Mouse (Mus musculus) layer of hippocampus, adult 18-20 months (tissue): Measurements from ENCODE around the gene Plce1. TPM values are rescaled to one million over a fixed set of nuclear protein-coding genes. Genes with fewer than 3 reads are reported as not detected.

ENCODE experiments used
- DNase-seq, 2 experiments: peaks; one replicate each; pipeline ENCODE4 v3.0.0; 2022; ENCODE audit warnings: low spot score in 2 of 2
- long read RNA-seq: library from polyadenylated mRNA; stranded (forward); transcript quantifications from one replicate; pipeline ENCODE4 v2.0.0, GENCODE M21; 2021
- total RNA-seq, 2 experiments: library from RNA; stranded (reverse); gene quantifications; 2 replicates each; pipeline ENCODE4 v1.2.3; 2021

Plce1 gene
- total RNA-seq, result 10 to 100 TPM; 11.9 to 13.7 TPM
- long read RNA-seq, partial matches to known transcripts, result 2 of 13 reads
- long read RNA-seq, other reads (novel, unspliced or antisense), result 11 of 13 reads

- no peak for DNase-seq
These were observed at the start of gene Plce1 for GRCm38 (mm10) chr19:38480731-38481621. Gene Plce1, plus strand, starts transcription at chr19:38481109.

- DNase-seq, result no peak
These were observed 49.6 kb upstream of the Plce1 start for GRCm38 (mm10) chr19:38431326-38431725.

- no peak for DNase-seq
These were observed 48.9 kb upstream of the Plce1 start for GRCm38 (mm10) chr19:38432021-38432420.

- DNase-seq, result peak; percentile 38 to 87
These were observed 47.5 kb upstream of the Plce1 start for GRCm38 (mm10) chr19:38433381-38433780.

GRCm38 (mm10) chr19:38435221-38435620 lies 45.7 kb upstream of the Plce1 start:
- peak in 1 of 2 experiments; percentile 22 for DNase-seq

- DNase-seq, result no peak
These were observed 39.0 kb upstream of the Plce1 start for GRCm38 (mm10) chr19:38441860-38442259.

GRCm38 (mm10) chr19:38445758-38446157 lies 35.2 kb upstream of the Plce1 start:
- DNase-seq, result no peak

GRCm38 (mm10) chr19:38455228-38455627 lies 25.7 kb upstream of the Plce1 start:
- peak in 1 of 2 experiments; percentile 10 for DNase-seq

GRCm38 (mm10) chr19:38458996-38459395 lies 21.9 kb upstream of the Plce1 start:
- DNase-seq, result no peak

- DNase-seq, result peak in 1 of 2 experiments; percentile 37
These were observed 20.2 kb upstream of the Plce1 start for GRCm38 (mm10) chr19:38460696-38461095.

- DNase-seq, result no peak
These were observed 10.5 kb upstream of the Plce1 start for GRCm38 (mm10) chr19:38470257-38470893.

- DNase-seq, result no peak
These were observed 5.5 kb upstream of the Plce1 start for GRCm38 (mm10) chr19:38475394-38475793.

GRCm38 (mm10) chr19:38478286-38478685 lies 2.6 kb upstream of the Plce1 start:
- no peak for DNase-seq

- peak in 1 of 2 experiments; percentile 13 for DNase-seq
These were observed 2.0 kb upstream of the Plce1 start for GRCm38 (mm10) chr19:38478948-38479347.

GRCm38 (mm10) chr19:38479473-38479872 lies 1.4 kb upstream of the Plce1 start:
- no peak for DNase-seq

- no peak for DNase-seq
These were observed 671 bp upstream of the Plce1 start for GRCm38 (mm10) chr19:38480156-38480720.

GRCm38 (mm10) chr19:38481906-38482305 lies 997 bp downstream of the Plce1 start:
- no peak for DNase-seq

GRCm38 (mm10) chr19:38482406-38483181 lies 1.7 kb downstream of the Plce1 start:
- DNase-seq, result no peak

- no peak for DNase-seq
These were observed 5.1 kb downstream of the Plce1 start for GRCm38 (mm10) chr19:38485779-38486555.

- no peak for DNase-seq
These were observed 6.6 kb downstream of the Plce1 start for GRCm38 (mm10) chr19:38487501-38487900.
